10 mouse cellular contexts compared by ENCODE assay signal in the genomic region with DNA sequence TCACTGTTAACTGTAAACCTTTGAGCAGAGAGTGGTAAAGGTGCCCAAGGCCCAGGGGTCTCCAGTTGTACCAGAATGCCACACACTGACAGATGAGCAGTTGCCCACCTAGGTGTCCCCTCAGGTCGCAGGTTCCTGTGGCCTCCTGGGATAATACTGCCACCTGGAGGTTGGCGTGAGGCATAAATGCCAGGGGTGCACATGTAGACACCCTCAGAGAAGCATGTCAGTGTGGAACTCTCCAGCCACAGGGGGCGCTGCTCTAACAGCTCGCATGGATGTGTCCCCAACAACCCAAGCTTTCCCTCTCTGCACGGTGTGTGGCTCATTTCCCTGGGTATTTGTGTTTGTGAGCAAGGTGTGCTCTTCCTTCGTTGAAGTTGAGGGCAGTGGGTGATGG. TPM values are rescaled to one million over a fixed set of nuclear protein-coding genes. Genes with fewer than 3 reads are reported as not detected.
DNase-seq lines count a peak whose midpoint lies in the region; ATAC-seq and TF ChIP-seq lines count a peak whose summit lies in the region.
"Had no signal": no experiment of that assay in that cellular context is flagged by ENCODE, and none has a peak within 500 bp of the region (broad histone marks: within the 10 kb centered on the region; RNA-seq: fewer than 3 reads in every experiment).

No protein-coding gene starts in this region.

- H3K9ac ChIP-seq in forebrain, postnatal 0 days = no peak overlapping the region
- H3K9ac ChIP-seq in midbrain, embryonic 11.5 days (ENCODE audit: low read length) = no peak overlapping the region
- no peak overlapping the region for H3K9ac ChIP-seq in midbrain, embryonic 13.5 days (replicated peaks)
- H3K9ac ChIP-seq in forebrain, embryonic 16.5 days (replicated peaks; ENCODE audit: low read depth, low read length) = no peak overlapping the region

- no peak for DNase-seq in forebrain, postnatal 0 days
- DNase-seq in forebrain, embryonic 10.5 days (ENCODE audit: extremely low spot score, low spot score) = no peak
- peak; percentile 84 for DNase-seq in midbrain, embryonic 11.5 days (ENCODE audit: low spot score, missing footprints)
- peak; percentile 13 for DNase-seq in c-Kit-positive CD71-positive TER-119-positive erythroid progenitor cells, embryonic 14.5 days (ENCODE audit: low spot score)
- DNase-seq in thymus, postnatal 10 days (ENCODE audit: low spot score in 2 of 2) = peak; percentile 26 to 58
- no peak for DNase-seq in cerebellum, adult 11 months
- DNase-seq: spleen, adult 18-20 months had no signal

- no peak overlapping the region for H3K4me2 ChIP-seq in forebrain, postnatal 0 days (ENCODE audit: low read depth)
- H3K4me2 ChIP-seq in midbrain, embryonic 11.5 days = no peak overlapping the region
- no peak overlapping the region for H3K4me2 ChIP-seq in midbrain, embryonic 13.5 days (replicated peaks)
- no peak overlapping the region for H3K4me2 ChIP-seq in forebrain, embryonic 16.5 days (ENCODE audit: low read length)

- peak; percentile 56 for TF ChIP-seq CTCF in forebrain, postnatal 0 days (IDR thresholded peaks at IDR 0.05; ENCODE audit: low read depth)

- 57% methylated on average over 6 of the region's 6 CpGs for WGBS in forebrain, postnatal 0 days
- WGBS in forebrain, embryonic 10.5 days = 54% methylated on average over 6 of the region's 6 CpGs
- 59% methylated on average over 6 of the region's 6 CpGs for WGBS in midbrain, embryonic 11.5 days
- WGBS in midbrain, embryonic 13.5 days = 57% methylated on average over 6 of the region's 6 CpGs
- 59% methylated on average over 6 of the region's 6 CpGs for WGBS in forebrain, embryonic 16.5 days

- no peaks in the 10 kb centered on the region for H3K9me3 ChIP-seq in forebrain, postnatal 0 days (ENCODE audit: low read length)
- H3K9me3 ChIP-seq in forebrain, embryonic 10.5 days = no peaks in the 10 kb centered on the region
- no peaks in the 10 kb centered on the region for H3K9me3 ChIP-seq in midbrain, embryonic 11.5 days (ENCODE audit: control insufficient read depth, low read length)
- H3K9me3 ChIP-seq in midbrain, embryonic 13.5 days = no peaks in the 10 kb centered on the region
- no peaks in the 10 kb centered on the region for H3K9me3 ChIP-seq in forebrain, embryonic 16.5 days (ENCODE audit: control insufficient read depth, low read length)

- no peaks in the 10 kb centered on the region for H3K4me1 ChIP-seq in forebrain, postnatal 0 days (ENCODE audit: insufficient read depth)
- H3K4me1 ChIP-seq in forebrain, embryonic 10.5 days = peaks cover 24% of the 10 kb centered on the region
- no peaks in the 10 kb centered on the region; the same call in 1 of the 2 replicates for H3K4me1 ChIP-seq in midbrain, embryonic 11.5 days (ENCODE audit: control insufficient read depth, insufficient read depth, low read length)
- H3K4me1 ChIP-seq in midbrain, embryonic 13.5 days (replicated peaks) = no peaks in the 10 kb centered on the region
- 0 out of 2 replicates have a peak, but pooled peaks cover 6% of the 10 kb centered on the region for H3K4me1 ChIP-seq in forebrain, embryonic 16.5 days (replicated peaks; ENCODE audit: control insufficient read depth, insufficient read depth, low read length)

- ATAC-seq in forebrain, postnatal 0 days = no peak
- ATAC-seq in midbrain, embryonic 11.5 days (ENCODE audit: low FRiP score) = no peak
- no peak for ATAC-seq in midbrain, embryonic 13.5 days
- ATAC-seq in forebrain, embryonic 16.5 days = no peak

- H3K27me3 ChIP-seq in forebrain, postnatal 0 days (ENCODE audit: insufficient read depth, low read length) = no peaks in the 10 kb centered on the region
- H3K27me3 ChIP-seq in forebrain, embryonic 10.5 days (ENCODE audit: poor library complexity, severe bottlenecking) = no peaks in the 10 kb centered on the region
- no peaks in the 10 kb centered on the region; the same call in 1 of the 2 replicates for H3K27me3 ChIP-seq in midbrain, embryonic 11.5 days (ENCODE audit: control insufficient read depth, insufficient read depth, low read length)
- H3K27me3 ChIP-seq in midbrain, embryonic 13.5 days = 0 out of 2 replicates have a peak, but pooled peaks cover 2% of the 10 kb centered on the region
- no peaks in the 10 kb centered on the region for H3K27me3 ChIP-seq in forebrain, embryonic 16.5 days (replicated peaks; ENCODE audit: control insufficient read depth, insufficient read depth, low read length)

- no peak overlapping the region for H3K27ac ChIP-seq in forebrain, postnatal 0 days (ENCODE audit: low read depth, low read length)
- no peak overlapping the region for H3K27ac ChIP-seq in forebrain, embryonic 10.5 days
- H3K27ac ChIP-seq in midbrain, embryonic 11.5 days (ENCODE audit: low read depth, low read length) = no peak overlapping the region
- no peak overlapping the region for H3K27ac ChIP-seq in midbrain, embryonic 13.5 days
- H3K27ac ChIP-seq in forebrain, embryonic 16.5 days (ENCODE audit: low read length) = no peak overlapping the region

- no peak overlapping the region for H3K4me3 ChIP-seq in forebrain, postnatal 0 days (ENCODE audit: low read depth, low read length)
- no peak overlapping the region for H3K4me3 ChIP-seq in forebrain, embryonic 10.5 days
- no peak overlapping the region for H3K4me3 ChIP-seq in midbrain, embryonic 11.5 days (ENCODE audit: low read depth, low read length)
- H3K4me3 ChIP-seq in midbrain, embryonic 13.5 days (replicated peaks) = no peak overlapping the region
- H3K4me3 ChIP-seq in forebrain, embryonic 16.5 days (replicated peaks; ENCODE audit: low read length) = no peak overlapping the region
- H3K4me3 ChIP-seq: erythroblast, embryonic 14.5 days had no signal

- H3K36me3 ChIP-seq in forebrain, postnatal 0 days (ENCODE audit: insufficient read depth) = no peaks in the 10 kb centered on the region
- H3K36me3 ChIP-seq in forebrain, embryonic 10.5 days (replicated peaks) = no peaks in the 10 kb centered on the region
- no peaks in the 10 kb centered on the region for H3K36me3 ChIP-seq in midbrain, embryonic 11.5 days (ENCODE audit: control insufficient read depth, insufficient read depth, low read length)
- H3K36me3 ChIP-seq in midbrain, embryonic 13.5 days = no peaks in the 10 kb centered on the region
- H3K36me3 ChIP-seq in forebrain, embryonic 16.5 days (ENCODE audit: control insufficient read depth, insufficient read depth) = no peaks in the 10 kb centered on the region

RNA-seq across cellular contexts. Expression of a gene that starts 48.8 kb away (rescaled TPM):
- total RNA-seq in forebrain, postnatal 0 days (2014; rRNA removed) = 1.5 and 2.2 TPM in 2 replicates
- polyA plus RNA-seq in forebrain, postnatal 0 days (2015; fragmentation: Nextera tagmentation; extraction: Ambion mirVana) = 0.48 and 0.62 TPM in 2 replicates
- 1.2 and 1.4 TPM in 2 replicates for polyA plus RNA-seq in forebrain, embryonic 10.5 days (2016; fragmentation: Nextera tagmentation; extraction: Ambion mirVana)
- 2.4 and 3.9 TPM in 2 replicates for polyA plus RNA-seq in midbrain, embryonic 11.5 days (2014; fragmentation: Nextera tagmentation; extraction: Ambion mirVana)
- polyA plus RNA-seq in midbrain, embryonic 13.5 days (2015; fragmentation: Nextera tagmentation; extraction: Ambion mirVana) = 1.4 and 1.7 TPM in 2 replicates
- 1.0 and 1.5 TPM in 2 replicates for polyA plus RNA-seq in forebrain, embryonic 16.5 days (2015; fragmentation: Nextera tagmentation; extraction: Ambion mirVana)
- polyA plus RNA-seq: erythroblast, embryonic 14.5 days had no signal

Comparison
In these comparisons a context has a peak if more than half of its experiments do, and no peak if none do; other contexts are left out.
1. DNase-seq: peak in midbrain, embryonic 11.5 days (single experiment), c-Kit-positive CD71-positive TER-119-positive erythroid progenitor cells, embryonic 14.5 days (single experiment) and thymus, postnatal 10 days (2 of 2); none in forebrain, postnatal 0 days (single experiment), forebrain, embryonic 10.5 days (single experiment) and cerebellum, adult 11 months (single experiment).